Mouse (Mus musculus) midbrain, embryonic 16.5 days (tissue): ENCODE measurements around the gene Prkce. TPM values are rescaled to one million over a fixed set of nuclear protein-coding genes. Genes with fewer than 3 reads are reported as not detected.

Experiments used
- ATAC-seq: fragments of 200-750 bp; cut with Nextera tagmentation; 2 replicates; pipeline ENCODE4 v1.8.0; 2017; ENCODE audit warnings: moderate TSS enrichment
- H3K27ac ChIP-seq: fragments of 300-500 bp; sonication (generic); 2 replicates; pipeline ENCODE4 v1.5.1; 2014; ENCODE audit warnings: mild to moderate bottlenecking, low read length, mixed read lengths
- H3K27me3 ChIP-seq: fragments of 300-500 bp; sonication (generic); 2 replicates; pipeline ENCODE4 v1.6.1; 2014; ENCODE audit warnings: low read depth, low read length, mixed read lengths; ENCODE audit not compliant: control insufficient read depth, insufficient read depth
- H3K36me3 ChIP-seq: fragments of 300-500 bp; sonication (generic); 2 replicates; pipeline ENCODE4 v1.6.1; 2014; ENCODE audit warnings: mild to moderate bottlenecking, low read length, moderate library complexity, mixed read lengths; ENCODE audit not compliant: control insufficient read depth, insufficient read depth
- H3K4me1 ChIP-seq: fragments of 300-500 bp; sonication (generic); 2 replicates; pipeline ENCODE4 v1.6.1; 2014; ENCODE audit warnings: mild to moderate bottlenecking, low read length, mixed read lengths; ENCODE audit not compliant: control insufficient read depth, insufficient read depth
- H3K4me2 ChIP-seq: fragments of 300-500 bp; sonication (generic); 2 replicates; pipeline ENCODE4 v1.6.1; 2014; ENCODE audit warnings: mild to moderate bottlenecking, low read length, mixed read lengths
- H3K4me3 ChIP-seq: fragments of 300-500 bp; sonication (generic); 2 replicates; pipeline ENCODE4 v1.5.1; 2014; ENCODE audit warnings: low read depth, mild to moderate bottlenecking, low read length, moderate library complexity, mixed read lengths
- H3K9ac ChIP-seq: fragments of 300-500 bp; sonication (generic); 2 replicates; pipeline ENCODE4 v1.6.1; 2014; ENCODE audit warnings: low read depth, low read length, mixed read lengths
- H3K9me3 ChIP-seq: fragments of 300-500 bp; sonication (generic); replicated peaks from 2 replicates; pipeline ENCODE4 v1.6.1; 2014; ENCODE audit warnings: mild to moderate bottlenecking, low read length, mixed read lengths; ENCODE audit not compliant: control insufficient read depth, poor library complexity, severe bottlenecking
- WGBS: fragments of 180-500 bp; shearing (Covaris S2); extraction: QIAGEN DNeasy Blood & Tissue Kit; methylation state at CpG from one replicate; pipeline ENCODE4 v1.1.7; 2014; 5-methylcytosine and 5-hydroxymethylcytosine counted together
- polyA plus RNA-seq: library from polyadenylated mRNA; unstranded; fragments of >200 nt; fragmentation: Nextera tagmentation; extraction: Ambion mirVana; gene quantifications from 2 replicates; pipeline ENCODE4 v1.2.1, GENCODE M21; 2015

Gene Prkce
- polyA plus RNA-seq, 1 experiment from 2014 or later: 41.5 TPM

DNA sequence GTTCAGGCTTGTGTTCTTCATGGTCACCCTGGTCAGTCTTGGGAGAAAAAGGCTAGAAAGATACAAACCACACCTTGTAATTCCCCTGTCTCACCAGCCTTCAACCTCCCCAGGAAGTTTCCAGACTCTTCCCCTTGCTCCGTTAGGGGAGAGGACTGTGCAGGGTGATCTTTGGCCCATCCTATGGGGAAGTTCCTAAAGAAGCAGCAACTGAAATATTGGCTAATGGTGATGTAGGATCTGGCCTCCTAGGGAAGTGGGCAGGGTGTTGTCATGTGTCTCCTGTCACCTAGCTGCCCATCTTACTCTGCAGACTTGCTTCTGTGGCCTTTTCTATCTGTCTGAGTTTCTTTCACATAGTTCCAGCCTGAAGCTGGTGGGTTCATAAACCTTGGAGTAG is 538.9 kb downstream of the Prkce start:
- no peaks in the 10 kb centered on the region for H3K36me3 ChIP-seq
- WGBS: 71% methylated on average over 1 of the region's 1 CpGs
- no peak for ATAC-seq

More for the DNA sequence above, 538.9 kb downstream of the Prkce start:
- H3K4me2 ChIP-seq: no peak overlapping the region
- H3K27ac ChIP-seq: no peak overlapping the region
- H3K4me1 ChIP-seq: no peaks in the 10 kb centered on the region
- no peak overlapping the region for H3K4me3 ChIP-seq
- H3K27me3 ChIP-seq: no peaks in the 10 kb centered on the region
- H3K9me3 ChIP-seq: no peaks in the 10 kb centered on the region
- H3K9ac ChIP-seq: no peak overlapping the region

Other genes starting within 250 kb of the Prkce start
- gene Srbd1, start 22.6 kb upstream of the Prkce start, polyA plus RNA-seq: 15.5 and 15.7 TPM in 2 replicates